Mouse (Mus musculus): Measurements from ENCODE around the gene H2afb3.
"Not testable (repeated sequence)": the region's sequence is repeated elsewhere in the genome, so short reads cannot be mapped to it uniquely, and the experiment has no call there.

The H2afb3 gene

DNA sequence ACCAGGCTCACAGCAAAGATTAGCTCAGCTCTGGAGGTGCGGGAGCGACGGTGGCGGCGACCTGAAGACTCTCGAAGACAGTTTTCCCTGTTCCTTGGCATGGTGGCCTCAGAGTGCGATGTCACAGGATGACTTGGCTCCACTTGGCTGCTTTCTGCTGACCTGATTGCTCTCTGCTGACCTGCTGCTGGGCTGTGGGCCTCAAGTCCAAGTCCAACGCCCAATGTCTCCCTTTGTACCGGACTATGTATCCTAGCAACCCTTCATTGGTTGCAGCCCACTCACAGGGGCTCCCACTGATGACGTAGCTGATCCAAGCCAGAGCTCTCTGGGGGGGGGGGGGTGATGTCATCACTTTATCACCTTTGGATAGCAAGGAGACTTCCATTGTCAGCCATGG is at the start of gene H2afb3:
Gene H2afb3, minus strand, starts transcription at position 101 of the 400 bp plus-strand sequence.
- not testable (repeated sequence) for DNase-seq (ENCODE audit: low read depth)

DNA sequence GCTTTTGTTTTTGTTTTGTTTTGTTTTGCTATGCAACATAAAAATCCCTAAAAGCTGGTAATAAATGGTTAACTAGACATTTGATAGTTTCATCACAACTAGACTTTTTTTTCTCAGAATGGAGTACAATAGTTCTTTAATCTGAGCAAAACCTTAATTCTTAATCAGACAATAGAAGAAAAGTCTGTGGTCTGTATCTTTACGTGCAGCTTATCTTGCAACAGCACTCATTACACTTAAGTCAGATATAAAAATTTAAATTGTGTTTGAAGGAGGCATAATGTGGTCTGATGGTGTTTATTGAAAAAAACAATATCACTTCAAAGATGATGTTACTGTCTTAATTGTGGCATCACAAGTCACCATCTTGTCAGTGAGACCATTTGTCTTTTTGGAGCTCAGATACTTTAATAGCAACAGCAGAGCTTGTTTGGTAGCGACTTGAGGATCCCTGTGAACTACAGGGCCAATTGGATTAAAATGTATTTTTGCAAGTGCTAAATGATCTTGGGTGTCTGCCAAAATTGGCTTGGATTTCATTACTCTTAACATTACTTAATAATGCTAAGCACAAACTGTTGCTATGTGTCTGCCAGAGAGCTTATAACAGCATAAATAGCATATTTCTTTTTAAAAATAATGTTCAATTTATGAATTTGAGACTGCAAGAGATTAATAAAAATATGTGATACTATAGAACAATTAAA is 11.3 kb downstream of the H2afb3 start:
- DNase-seq (ENCODE audit: low read depth), result no peak

DNA sequence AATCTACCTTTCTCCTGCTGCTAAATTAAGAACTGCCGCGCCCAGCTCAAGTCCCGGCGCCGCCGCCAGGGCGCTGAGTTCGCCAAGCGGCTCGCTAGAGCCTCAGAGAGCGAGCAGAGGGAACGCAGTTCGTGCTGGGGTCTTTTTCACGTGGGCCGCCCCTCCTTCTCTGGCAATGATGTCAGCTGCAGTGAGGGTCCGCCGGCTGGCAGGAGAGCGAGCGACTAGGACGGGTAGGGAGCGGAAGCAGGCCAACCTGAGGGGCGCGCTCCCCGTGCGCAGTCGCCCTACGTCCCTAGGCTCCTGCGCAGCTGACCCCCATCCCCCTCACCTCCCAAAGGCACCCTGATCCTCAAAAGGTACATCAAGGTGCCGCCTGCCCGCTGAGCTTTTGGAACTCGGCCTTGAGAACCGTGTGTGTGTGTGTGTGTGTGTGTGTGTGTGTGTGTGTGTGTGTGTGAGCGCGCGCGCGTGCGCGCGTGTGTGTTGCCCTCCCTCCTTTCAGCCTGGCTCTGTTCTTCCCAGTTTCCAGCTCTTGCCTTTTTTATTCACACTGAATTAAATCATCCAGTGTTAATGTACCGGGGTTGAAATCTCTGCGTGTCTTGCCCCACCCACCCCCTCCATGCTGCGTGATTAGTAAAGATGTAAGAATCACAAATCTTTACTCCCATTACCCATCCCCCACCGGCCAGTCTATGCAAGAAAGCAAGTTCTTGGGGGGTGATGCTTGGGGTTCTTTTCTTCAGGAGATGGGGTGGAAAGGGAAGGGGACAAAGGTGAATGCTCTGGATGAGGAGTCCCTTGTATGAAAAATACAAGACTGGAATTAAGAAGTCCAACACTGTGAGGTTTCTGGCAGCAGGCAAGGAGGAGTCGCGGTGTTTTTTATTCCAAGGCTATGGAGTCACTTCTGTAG is 19.8 kb downstream of the H2afb3 start:
- DNase-seq (ENCODE audit: low read depth), result no peak

DNA sequence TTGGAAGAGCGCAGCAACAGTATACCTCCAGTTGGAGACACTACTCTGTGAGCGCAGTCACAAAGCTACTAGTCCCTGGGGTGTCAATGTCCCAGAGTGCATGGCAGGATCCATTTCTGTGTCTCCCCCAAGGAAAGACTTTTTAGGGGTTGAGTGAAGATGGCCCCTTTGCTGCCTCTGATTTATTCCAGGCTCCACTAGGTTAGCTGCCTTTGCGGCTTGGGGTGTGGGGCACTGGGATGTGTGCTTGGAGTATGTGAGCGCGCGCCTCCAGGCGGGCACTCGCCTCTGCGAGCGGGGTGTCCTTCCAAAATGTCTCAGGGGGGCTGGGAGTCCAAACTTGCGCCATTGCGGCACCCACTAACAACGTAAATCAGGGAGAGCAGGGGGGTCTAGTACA is 21.2 kb downstream of the H2afb3 start:
- DNase-seq (ENCODE audit: low read depth), result no peak

DNA sequence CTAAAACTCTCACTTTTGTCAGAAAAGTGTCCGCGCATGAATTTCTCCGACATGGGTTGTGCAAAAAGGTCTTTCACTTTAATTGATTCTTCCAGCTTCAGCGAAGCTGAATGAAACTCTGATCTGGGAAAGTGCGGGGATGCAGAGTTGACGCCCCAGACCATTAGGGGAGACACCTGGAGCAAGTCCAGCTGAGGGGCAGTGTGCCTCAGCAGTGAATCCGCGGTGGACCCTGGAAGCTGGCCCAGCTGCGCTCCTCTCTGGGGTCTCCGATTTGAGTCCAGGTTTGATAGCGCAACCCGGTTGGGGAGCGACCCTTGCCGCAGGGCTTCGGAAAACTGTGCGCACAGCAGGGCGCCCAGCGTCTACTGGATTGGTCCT is 22.0 kb downstream of the H2afb3 start:
- DNase-seq (ENCODE audit: low read depth), result no peak

DNA sequence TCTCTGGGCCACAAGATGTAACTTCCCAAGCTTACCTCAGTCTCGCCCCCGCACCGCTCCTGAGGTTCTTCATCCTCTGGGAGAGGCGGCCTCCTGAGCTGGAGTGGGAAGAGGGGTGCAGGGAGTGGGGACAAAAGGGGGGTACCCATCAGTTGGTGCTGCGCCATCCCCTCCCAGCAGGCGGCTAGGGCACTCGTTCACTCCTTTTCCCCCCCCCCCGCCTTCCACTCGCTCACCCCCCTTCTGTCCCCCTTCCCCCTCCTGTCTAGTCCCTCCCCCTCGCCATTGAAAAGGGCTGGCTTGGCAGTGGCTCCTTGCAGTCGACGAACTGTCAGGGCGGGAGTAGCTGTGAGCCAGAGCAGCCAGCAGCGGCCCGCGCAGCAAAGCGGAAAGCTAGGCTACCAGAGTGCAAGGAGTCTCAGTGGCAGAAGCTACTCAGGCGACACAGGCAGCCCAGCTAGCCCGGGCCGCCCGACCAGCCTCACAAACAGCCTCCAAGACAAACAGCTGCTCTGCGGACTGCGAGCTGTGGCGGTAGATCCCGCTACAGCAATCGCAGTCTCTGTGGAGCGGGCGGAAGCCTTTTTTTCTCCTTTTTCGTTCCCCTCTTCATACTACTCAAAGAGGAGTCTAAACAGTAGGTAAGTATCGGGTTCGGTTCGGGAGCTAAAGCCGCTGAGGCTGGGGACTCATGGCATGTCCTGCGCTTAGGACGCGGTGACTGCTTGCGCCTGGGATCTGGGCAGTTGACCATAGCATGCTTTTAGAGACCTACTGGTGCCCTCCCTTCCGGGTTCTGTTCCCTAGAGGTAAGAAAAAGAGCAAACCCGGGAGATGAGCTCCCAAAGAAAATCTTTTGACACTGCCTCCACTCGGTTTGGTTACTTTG is 22.6 kb downstream of the H2afb3 start, which contains the start of gene Pcdh11x:
Gene Pcdh11x, plus strand, starts transcription at position 249 of the 889 bp plus-strand sequence.
- DNase-seq (ENCODE audit: low read depth), result no peak

DNA sequence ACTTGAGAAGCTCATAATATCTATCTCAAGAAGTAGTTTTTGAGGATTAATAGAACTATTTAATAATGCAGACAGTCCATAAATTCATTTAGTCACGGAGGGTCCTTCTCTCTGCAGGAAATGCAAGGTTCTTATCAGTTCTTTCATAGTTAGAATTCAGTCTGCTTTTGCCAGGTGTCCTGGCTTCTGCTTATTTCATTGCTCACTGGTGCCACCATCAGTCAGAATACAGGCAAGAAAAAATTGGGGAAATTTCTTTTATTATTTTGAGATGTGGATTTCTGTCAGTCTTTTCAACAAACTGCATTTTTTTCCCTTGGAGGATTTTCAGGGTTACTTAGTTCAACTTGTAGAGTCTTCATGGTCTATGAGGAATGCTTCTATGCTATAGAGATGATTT is 25.4 kb downstream of the H2afb3 start:
- DNase-seq (ENCODE audit: low read depth), result no peak

DNA sequence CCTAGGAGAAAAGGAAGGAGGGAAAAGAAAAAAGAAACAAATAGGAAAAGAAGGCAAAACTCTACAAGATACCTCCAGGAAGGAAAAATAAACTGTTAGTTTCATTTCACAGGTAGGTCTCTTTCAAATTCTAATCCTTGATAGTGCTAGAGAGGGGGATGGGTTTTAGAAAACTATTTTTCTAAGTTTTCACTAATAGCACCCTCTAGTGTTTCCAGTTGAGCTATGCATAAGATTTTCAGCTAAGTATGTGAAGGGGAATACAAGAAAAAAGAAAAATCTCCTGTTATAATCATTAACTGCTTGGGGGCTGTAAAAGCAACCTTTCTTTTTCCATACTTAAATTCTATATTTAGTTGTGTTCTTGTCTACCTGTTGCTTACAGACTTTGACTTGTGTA is 27.4 kb downstream of the H2afb3 start:
- no peak for DNase-seq (ENCODE audit: low read depth)

All from NIH3T3 (cell line).